Mouse (Mus musculus) adrenal gland, adult 2 months (tissue): ENCODE measurements at regions not wholly inside any gene's neighbourhood (a gene's known extent, or its start where the extent isn't known, plus 50 kb on each side); places are given as distances from the start of the nearest gene placed in this dataset.

Experiments used
- DNase-seq: peaks from one replicate; pipeline ENCODE4 v3.0.0; 2021

DNA sequence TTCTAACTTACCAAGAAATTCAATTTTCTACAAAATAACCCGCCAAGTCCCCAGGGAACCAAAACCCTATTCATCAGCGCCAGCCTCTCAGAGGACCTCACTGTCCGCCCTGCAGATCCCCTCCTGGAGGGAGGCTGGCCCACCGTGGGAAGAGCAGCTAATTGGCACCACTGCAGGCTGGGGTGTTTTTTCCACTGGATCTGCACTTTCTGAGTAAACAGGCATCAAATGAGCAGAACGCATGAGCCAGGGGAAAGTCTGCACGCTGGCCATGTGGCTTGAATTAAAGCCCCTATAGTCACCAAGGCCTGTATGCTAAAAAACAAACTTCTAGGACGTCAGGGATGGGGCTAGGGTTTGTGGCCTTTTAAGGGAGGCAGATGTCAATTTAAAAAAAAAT, 332.4 kb upstream of the Zmiz1 start:
- no peak for DNase-seq

DNA sequence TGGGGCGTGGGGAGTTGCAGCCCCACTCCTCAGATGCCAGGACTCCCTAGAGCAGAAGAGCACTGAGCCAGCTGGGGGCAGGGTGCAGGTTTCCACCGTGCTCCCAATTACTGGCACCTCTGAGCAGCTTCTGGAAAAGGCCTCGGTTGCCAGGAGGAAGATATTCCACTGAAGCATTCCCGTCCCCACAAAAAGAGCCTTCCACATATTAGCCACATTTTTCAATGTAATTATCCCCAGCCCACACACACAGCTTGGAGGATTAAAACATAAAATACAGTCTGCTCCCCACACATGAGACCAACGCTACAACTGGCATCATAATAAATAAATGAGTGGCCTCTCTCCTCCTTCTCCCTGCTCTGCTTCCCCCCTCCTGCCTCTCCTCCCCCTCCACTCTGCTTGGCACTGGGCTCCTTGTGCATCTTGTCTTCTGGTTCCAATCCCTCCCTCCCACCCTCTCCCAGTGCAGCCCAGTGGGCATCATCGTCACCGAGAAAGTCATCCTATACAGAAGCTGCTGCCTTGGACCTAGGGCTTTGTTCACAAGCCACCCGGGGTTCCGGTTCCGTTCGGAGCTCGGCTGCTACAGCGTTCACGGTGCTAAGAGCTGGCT, 331.3 kb upstream of the Zmiz1 start:
- DNase-seq = no peak

DNA sequence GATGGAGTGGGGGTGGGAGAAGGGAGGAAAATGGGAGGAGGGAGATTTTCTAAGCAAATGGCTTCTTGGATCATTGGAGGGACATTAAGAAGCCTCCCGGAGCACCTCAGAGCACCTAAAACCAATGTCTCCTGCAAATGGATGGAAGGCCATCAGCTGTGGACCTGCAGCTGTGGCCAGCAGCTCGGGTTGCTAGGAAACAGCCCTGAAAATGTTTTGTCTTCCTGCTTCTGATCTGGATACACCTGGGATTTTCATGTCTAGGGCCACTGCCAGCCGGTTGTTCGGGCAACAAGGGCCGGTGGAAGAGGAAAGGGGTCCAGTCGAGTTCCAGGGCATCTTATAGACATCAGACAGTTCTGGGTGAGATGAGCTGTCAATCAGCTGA, 330.8 kb upstream of the Zmiz1 start:
- no peak for DNase-seq

- no peak for DNase-seq
Measured at GRCm38 (mm10) chr14:25135371-25135770, 323.6 kb upstream of the Zmiz1 start.

DNA sequence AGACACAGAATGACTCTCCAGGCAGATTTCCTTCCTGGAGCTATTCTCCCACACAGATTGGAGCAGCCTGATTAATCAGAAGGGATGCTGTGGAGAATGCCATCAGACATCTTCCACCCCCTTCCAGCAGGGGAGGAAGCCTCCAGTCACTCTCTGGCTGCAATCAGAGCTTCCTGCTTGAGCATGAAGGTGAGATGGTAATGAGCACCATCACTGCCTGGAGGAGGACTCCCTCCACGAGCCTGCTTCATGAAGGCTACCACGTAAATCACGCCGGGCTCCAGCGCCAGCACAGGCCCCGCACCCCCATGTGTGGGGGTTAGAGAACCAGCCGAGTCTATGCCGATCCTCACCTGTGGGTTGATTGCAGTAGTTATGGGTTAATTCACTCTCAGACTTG, 321.7 kb upstream of the Zmiz1 start:
- DNase-seq = no peak

GRCm38 (mm10) chr14:25138485-25138884, 320.5 kb upstream of the Zmiz1 start:
- DNase-seq = no peak

GRCm38 (mm10) chr14:25141933-25142332, 317.1 kb upstream of the Zmiz1 start:
- no peak for DNase-seq

DNA sequence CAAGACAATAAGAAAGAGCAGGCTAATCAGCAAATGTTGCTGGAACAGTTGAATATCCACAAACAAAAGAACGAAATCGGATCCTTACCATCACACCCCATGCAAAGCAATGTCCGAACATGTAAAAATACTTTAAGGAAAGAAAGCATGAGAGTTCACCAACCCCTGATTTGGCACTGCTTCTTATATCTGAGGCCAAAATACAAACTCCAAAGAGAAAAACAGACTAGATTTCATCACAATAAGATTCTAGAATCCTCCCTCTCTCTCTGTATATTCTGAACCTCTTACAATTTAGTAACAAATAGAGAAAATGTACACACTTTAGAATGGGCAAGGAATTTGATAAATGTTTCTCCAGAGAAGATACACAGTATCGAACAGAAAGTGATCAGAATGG, 315.9 kb upstream of the Zmiz1 start:
- no peak for DNase-seq

- no peak for DNase-seq
Measured at GRCm38 (mm10) chr14:25147731-25148130, 311.3 kb upstream of the Zmiz1 start.

GRCm38 (mm10) chr14:25150968-25151367, 308.0 kb upstream of the Zmiz1 start:
- DNase-seq = no peak

DNA sequence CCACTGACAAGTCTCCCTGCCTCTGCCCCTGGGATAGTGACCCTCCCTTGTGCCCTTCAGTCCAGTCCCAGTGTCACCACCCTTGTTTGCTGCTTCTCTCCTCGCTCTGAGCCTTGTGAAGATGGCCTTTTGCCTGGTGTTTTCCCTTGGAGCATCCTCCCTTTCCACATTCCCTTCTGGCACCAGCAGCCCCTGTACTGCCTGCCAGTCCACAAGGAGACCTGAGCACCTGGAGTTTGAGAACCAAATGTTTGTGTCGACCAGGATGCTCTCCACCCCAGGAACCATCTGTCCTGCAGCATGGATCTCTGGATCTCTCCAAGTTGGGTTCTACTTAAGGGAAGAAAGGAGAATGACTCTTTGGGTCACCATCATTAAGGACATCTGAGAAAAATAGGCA, 307.5 kb upstream of the Zmiz1 start:
- DNase-seq = no peak

DNA sequence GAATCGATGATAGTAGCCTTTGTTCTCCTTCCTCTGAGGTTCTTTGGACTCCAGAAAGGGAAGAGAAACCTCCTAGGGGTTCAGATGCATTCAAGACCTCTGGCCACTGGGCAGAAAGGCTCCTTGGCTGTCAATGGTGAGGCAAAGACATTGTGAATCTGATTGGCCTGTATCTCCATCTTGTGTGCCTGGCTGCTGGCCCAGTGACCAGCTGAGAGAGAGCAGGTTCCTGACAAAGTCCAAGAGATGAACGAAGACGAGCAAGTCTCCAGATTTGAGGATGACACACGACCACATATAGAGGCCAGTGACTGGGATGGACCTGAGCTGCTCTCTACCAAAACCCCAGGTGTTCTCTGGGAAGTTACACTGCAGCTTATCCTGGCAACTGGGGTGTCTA, 305.4 kb upstream of the Zmiz1 start:
- DNase-seq = no peak

DNA sequence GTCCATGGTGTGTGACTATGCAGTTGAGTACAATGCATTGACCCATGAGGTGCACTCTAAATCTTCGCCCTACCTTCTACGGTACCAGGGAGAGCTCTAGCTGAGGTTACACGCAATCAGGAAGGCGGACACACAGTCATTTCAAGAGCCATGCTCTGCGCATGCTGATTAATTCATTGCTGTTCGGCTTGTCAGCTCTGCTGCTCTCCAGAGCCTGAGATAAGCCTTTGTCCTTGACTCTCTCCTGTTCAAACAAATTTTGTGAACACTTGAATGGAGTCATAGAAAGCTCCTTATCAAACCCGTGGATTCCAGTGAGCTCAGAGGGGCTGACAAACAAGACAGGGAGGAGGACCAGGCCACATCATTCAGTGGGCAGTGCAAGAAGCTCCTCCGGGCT, 304.8 kb upstream of the Zmiz1 start:
- DNase-seq = no peak

DNA sequence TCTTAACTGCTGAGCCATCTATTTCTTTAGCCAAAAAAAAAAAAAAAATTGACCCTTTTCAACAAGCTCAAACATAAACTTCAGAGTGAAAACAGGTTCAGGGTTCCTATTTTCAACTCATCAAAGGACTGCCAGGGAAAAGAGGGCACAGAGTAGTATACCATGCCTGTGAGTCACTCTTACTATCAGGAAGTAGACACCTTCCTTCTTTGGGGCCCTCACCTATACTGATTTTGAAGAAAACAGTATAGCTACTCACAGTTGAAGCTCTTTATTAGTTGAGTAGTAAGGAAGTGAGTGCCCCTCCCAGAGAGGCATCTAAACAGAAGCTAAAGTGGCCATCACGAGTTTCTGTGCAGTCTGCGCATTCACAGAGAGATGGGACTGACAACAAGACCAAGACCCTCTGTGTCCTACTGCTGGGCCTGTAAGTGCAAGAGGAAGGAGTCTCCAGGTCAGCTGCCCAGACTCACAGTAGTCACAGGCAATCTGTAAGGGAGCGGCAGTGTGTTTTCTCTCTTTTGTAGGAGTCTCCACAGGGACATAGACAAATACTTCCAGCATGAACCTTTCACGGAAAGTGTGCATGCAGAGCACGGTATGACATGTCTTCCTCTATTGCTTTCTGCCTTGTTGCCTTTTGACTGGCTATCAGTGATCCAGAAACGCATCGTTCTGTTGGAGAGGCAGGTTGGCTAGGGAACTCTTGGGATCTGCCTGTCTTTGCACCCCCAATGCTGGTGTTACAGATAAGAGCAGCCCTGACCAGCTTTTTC, 303.8 kb upstream of the Zmiz1 start:
- DNase-seq = no peak

- no peak for DNase-seq
Measured at GRCm38 (mm10) chr14:25156171-25156570, 302.8 kb upstream of the Zmiz1 start.

DNA sequence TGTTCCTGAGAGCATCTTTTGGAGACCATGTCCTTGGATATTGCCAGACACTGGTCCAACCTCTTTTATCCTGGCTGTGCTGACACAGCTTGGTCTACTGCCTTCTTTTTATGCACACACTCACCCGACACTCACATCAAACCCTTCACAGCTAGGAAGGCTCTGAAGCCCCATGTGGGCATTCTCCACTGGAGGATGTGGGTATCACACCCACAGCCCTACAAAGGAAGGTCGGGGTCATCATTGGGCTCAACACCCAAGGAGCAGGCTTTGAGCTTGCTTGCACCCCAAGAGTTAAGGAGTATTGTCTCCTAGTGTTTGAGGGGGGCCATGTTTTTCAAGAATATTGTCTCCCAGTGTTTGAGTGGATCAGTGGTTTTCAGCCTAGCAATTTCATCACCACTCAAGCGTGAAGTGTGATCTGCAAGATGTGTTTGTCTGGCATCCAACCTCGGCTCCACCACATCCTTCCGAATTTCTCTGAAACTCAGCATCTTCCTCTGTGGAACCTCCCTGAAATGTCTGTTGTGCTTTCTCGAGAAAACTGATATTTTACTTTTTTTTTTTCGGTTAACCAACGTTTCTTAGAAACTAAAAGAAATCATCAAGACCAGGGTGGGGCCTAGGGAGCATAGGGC, 297.2 kb upstream of the Zmiz1 start:
- no peak for DNase-seq

DNA sequence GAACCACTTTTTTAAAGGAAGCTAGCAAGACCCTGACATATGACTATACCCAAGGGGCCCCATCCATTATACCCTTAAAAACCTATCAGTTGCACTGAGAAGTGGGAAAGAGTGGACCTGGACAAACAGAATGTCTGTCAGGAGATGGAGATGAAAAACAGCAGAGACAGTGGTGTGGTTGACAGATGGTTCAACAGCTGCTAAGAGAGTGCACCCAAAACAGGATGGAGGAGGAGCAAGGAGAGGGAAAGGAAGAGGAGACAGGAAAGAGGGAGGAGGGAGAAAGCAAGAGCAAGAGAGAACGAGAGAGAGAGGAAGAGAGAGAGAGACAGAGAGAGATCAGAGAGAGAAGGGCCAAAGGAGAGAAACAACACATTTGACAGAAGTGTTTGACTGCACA, 292.8 kb upstream of the Zmiz1 start:
- DNase-seq = no peak

- DNase-seq = no peak
Measured at GRCm38 (mm10) chr14:25167604-25168003, 291.4 kb upstream of the Zmiz1 start.

GRCm38 (mm10) chr14:25168310-25168709, 290.7 kb upstream of the Zmiz1 start:
- no peak for DNase-seq

DNA sequence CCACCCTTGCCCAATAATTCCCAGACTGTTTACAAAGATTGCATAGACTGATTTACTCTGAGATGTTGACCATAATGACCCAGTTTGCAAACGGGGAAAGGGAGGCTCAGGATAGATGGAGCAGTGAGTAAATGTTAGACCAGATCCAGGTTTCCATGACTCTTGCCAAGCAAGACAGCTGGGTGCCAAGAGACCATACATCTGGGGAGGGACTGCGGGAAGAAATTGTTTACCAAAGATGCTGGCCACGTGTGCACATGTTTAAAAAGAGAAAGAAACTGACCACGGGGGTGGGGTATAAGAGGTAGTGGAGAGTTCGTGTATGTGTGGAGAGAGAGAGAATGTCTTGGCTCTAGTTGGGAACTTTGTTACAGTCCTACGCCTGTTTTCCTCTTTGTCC, 285.7 kb upstream of the Zmiz1 start:
- DNase-seq = no peak

DNA sequence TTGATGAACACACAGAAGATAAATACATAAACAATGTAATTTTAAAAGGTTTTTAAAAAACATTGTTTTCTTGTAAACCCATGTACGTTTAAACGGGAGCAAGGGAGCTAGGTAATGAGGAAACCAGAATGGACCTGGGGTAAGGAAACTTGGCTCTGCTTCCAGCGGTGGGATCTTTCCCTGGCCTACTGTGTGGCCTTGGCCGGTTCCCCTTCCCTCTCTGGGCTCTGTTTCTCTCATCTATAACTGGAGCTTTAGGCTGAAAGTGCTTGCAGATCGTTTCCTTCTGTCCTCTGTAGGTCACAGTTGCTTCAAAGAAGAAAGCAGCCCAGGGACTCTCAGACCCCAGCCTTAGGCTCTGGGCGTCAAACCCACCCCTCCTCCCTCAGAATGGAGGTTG, 285.1 kb upstream of the Zmiz1 start:
- DNase-seq = no peak

DNA sequence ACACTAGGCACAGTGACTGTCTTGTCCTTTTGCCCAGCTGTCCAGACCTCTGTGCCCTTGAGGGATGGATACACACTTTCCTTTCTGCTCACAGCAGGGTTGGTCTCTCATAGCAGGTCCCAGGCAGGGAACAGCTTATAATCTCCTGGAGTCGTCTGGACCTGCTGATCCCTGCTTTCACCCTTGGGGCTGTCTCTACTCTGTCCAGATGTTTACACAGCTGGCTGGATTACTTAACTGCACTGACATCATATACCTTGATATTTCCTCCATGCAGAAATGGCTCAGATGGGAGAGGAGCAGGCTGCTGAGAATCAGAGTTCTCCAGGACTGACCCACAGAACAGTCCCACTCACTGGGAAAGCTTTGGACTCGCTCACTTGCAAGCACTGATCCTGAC, 284.6 kb upstream of the Zmiz1 start:
- DNase-seq = no peak

DNA sequence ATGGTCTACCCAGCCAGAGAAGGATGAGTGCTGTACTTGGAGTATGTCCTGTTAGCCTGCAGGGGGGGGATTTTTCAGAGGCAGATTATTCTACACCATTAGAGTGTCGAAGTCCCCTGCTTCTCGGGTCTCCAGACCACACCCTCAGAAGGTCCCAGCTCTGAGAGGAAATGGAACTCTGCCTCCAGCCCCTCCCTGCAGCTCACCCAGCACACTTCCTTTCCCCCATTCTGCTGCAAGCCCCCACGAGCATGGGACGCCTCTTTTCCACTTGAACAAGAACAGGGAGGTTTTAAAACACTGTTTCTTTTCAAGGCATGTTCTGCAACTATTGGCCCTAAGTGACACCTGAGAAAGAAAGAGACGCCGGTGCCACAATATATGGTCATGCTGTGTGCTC, 282.8 kb upstream of the Zmiz1 start:
- no peak for DNase-seq

GRCm38 (mm10) chr14:25180126-25180525, 278.9 kb upstream of the Zmiz1 start:
- DNase-seq = no peak
